Mouse (Mus musculus): Measurements from ENCODE around the gene Chaf1a. TPM values are rescaled to one million over a fixed set of nuclear protein-coding genes. Genes with fewer than 3 reads are reported as not detected.
"Not testable (repeated sequence)": the region's sequence is repeated elsewhere in the genome, so short reads cannot be mapped to it uniquely, and the experiment has no call there.

The Chaf1a gene
- polyA plus RNA-seq, 1 experiment from 2014 or later: 4.0 TPM

GRCm38 (mm10) chr17:56077523-56077922, 37.3 kb downstream of the Chaf1a start:
- H3K4me1 ChIP-seq: peaks cover 51% of the 10 kb centered on the region
- H3K9ac ChIP-seq (replicated peaks): no peak overlapping the region
- H3K9me3 ChIP-seq (replicated peaks): no peaks in the 10 kb centered on the region
- H3K4me3 ChIP-seq (replicated peaks): no peak overlapping the region
- 93% methylated on average over 5 of the region's 5 CpGs for WGBS
- H3K4me2 ChIP-seq: no peak overlapping the region
- H3K36me3 ChIP-seq: peaks cover 16% of the 10 kb centered on the region
- no peaks in the 10 kb centered on the region for H3K27me3 ChIP-seq (replicated peaks)
- no peak for ATAC-seq (ENCODE audit: low FRiP score)
- no peak overlapping the region for H3K27ac ChIP-seq (replicated peaks)

- Histone ChIP-seq H3K4me2 (peak overlapping the region; percentile 88), H3K4me3 (replicated peaks) (peak overlapping the region; percentile 86), H3K4me1 (peaks cover 53% of the 10 kb centered on the region), H3K27ac (replicated peaks) (0 out of 2 replicates have a peak overlapping the region, but pooled peaks have one; percentile 37), H3K36me3 (peaks cover 11% of the 10 kb centered on the region)
- 67% methylated on average over 9 of the region's 9 CpGs for WGBS
- not testable (repeated sequence) for H3K9ac ChIP-seq (replicated peaks); H3K9me3 ChIP-seq (replicated peaks); ATAC-seq (ENCODE audit: low FRiP score); H3K27me3 ChIP-seq (replicated peaks)
These were observed 38.1 kb downstream of the Chaf1a start for GRCm38 (mm10) chr17:56078361-56078760.

GRCm38 (mm10) chr17:56078880-56079795, 38.9 kb downstream of the Chaf1a start, which contains the start of gene Hdgfl2:
Gene Hdgfl2 (plus strand): TSS chr17:56079634.
- peak; percentile 93 for ATAC-seq (ENCODE audit: low FRiP score)
- H3K27me3 ChIP-seq (replicated peaks): no peaks in the 10 kb centered on the region
- H3K4me2 ChIP-seq: peak within 1 kb of the TSS; percentile 88
- peak within 1 kb of the TSS; percentile 86 for H3K4me3 ChIP-seq (replicated peaks)
- peak within 1 kb of the TSS; percentile 85 for H3K9ac ChIP-seq (replicated peaks)
- peaks cover 46% of the 10 kb centered on the region for H3K4me1 ChIP-seq
- H3K36me3 ChIP-seq: peaks cover 14% of the 10 kb centered on the region
- WGBS: under 1% methylated on average over 61 of the region's 61 CpGs
- H3K27ac ChIP-seq (replicated peaks): peak within 1 kb of the TSS; percentile 78
- no peaks in the 10 kb centered on the region for H3K9me3 ChIP-seq (replicated peaks)

GRCm38 (mm10) chr17:56079921-56080320, 39.7 kb downstream of the Chaf1a start:
- Histone ChIP-seq H3K27ac (replicated peaks) (peak overlapping the region; percentile 77), H3K27me3 (replicated peaks) (no peaks in the 10 kb centered on the region), H3K4me2 (peak overlapping the region; percentile 88), H3K4me1 (peaks cover 43% of the 10 kb centered on the region), H3K9ac (replicated peaks) (peak overlapping the region; percentile 85), H3K36me3 (peaks cover 19% of the 10 kb centered on the region), H3K9me3 (replicated peaks) (no peaks in the 10 kb centered on the region), H3K4me3 (replicated peaks) (peak overlapping the region; percentile 86)
- WGBS: under 1% methylated on average over 10 of the region's 11 CpGs
- no peak for ATAC-seq (ENCODE audit: low FRiP score)

GRCm38 (mm10) chr17:56080781-56081585, 40.7 kb downstream of the Chaf1a start:
- Histone ChIP-seq H3K4me2 (peak overlapping the region; percentile 88), H3K27ac (replicated peaks) (peak overlapping the region; percentile 54; the same call in 1 of the 2 replicates), H3K27me3 (replicated peaks) (no peaks in the 10 kb centered on the region), H3K9ac (replicated peaks) (peak overlapping the region; percentile 85), H3K4me3 (replicated peaks) (peak overlapping the region; percentile 86), H3K4me1 (peaks cover 34% of the 10 kb centered on the region), H3K9me3 (replicated peaks) (no peaks in the 10 kb centered on the region), H3K36me3 (peaks cover 23% of the 10 kb centered on the region)
- peak; percentile 28 for ATAC-seq (ENCODE audit: low FRiP score)
- 9% methylated on average over 8 of the region's 8 CpGs for WGBS

GRCm38 (mm10) chr17:56092312-56092711, 52.1 kb downstream of the Chaf1a start:
- WGBS: 100% methylated on average over 1 of the region's 1 CpGs
- peaks cover 52% of the 10 kb centered on the region for H3K36me3 ChIP-seq

GRCm38 (mm10) chr17:56092794-56093193, 52.6 kb downstream of the Chaf1a start:
- Histone ChIP-seq H3K9ac (replicated peaks) (no peak overlapping the region), H3K4me3 (replicated peaks) (no peak overlapping the region), H3K27ac (replicated peaks) (no peak overlapping the region), H3K4me2 (no peak overlapping the region), H3K4me1 (no peaks in the 10 kb centered on the region), H3K9me3 (replicated peaks) (no peaks in the 10 kb centered on the region), H3K36me3 (peaks cover 54% of the 10 kb centered on the region), H3K27me3 (replicated peaks) (no peaks in the 10 kb centered on the region)
- WGBS: 96% methylated on average over 1 of the region's 1 CpGs
- no peak for ATAC-seq (ENCODE audit: low FRiP score)

More at GRCm38 (mm10) chr17:56092312-56092711, 52.1 kb downstream of the Chaf1a start:
- Histone ChIP-seq H3K4me3 (replicated peaks) (no peak overlapping the region), H3K27me3 (replicated peaks) (no peaks in the 10 kb centered on the region), H3K9ac (replicated peaks) (no peak overlapping the region), H3K4me1 (no peaks in the 10 kb centered on the region), H3K27ac (replicated peaks) (no peak overlapping the region), H3K4me2 (no peak overlapping the region), H3K9me3 (replicated peaks) (no peaks in the 10 kb centered on the region)
- ATAC-seq (ENCODE audit: low FRiP score): no peak

GRCm38 (mm10) chr17:56096883-56097282, 56.6 kb downstream of the Chaf1a start:
- Histone ChIP-seq H3K36me3 (peaks cover 81% of the 10 kb centered on the region), H3K27ac (replicated peaks) (no peak overlapping the region), H3K9me3 (replicated peaks) (no peaks in the 10 kb centered on the region), H3K4me3 (replicated peaks) (no peak overlapping the region), H3K9ac (replicated peaks) (no peak overlapping the region), H3K4me1 (no peaks in the 10 kb centered on the region), H3K4me2 (no peak overlapping the region), H3K27me3 (replicated peaks) (no peaks in the 10 kb centered on the region)
- ATAC-seq (ENCODE audit: low FRiP score): no peak
- WGBS: 91% methylated on average over 12 of the region's 12 CpGs

- no peak overlapping the region for H3K27ac ChIP-seq (replicated peaks)
- no peak overlapping the region for H3K9ac ChIP-seq (replicated peaks)
- peaks cover 90% of the 10 kb centered on the region for H3K36me3 ChIP-seq
- H3K4me2 ChIP-seq: no peak overlapping the region
- WGBS: 87% methylated on average over 8 of the region's 8 CpGs
- H3K4me3 ChIP-seq (replicated peaks): no peak overlapping the region
- H3K9me3 ChIP-seq (replicated peaks): no peaks in the 10 kb centered on the region
- no peaks in the 10 kb centered on the region for H3K27me3 ChIP-seq (replicated peaks)
- no peaks in the 10 kb centered on the region for H3K4me1 ChIP-seq
- no peak for ATAC-seq (ENCODE audit: low FRiP score)
These were observed 57.9 kb downstream of the Chaf1a start for GRCm38 (mm10) chr17:56098180-56098579.

GRCm38 (mm10) chr17:56098711-56099572, 58.7 kb downstream of the Chaf1a start:
- H3K27ac ChIP-seq (replicated peaks): no peak overlapping the region
- H3K9ac ChIP-seq (replicated peaks): no peak overlapping the region
- H3K4me1 ChIP-seq: no peaks in the 10 kb centered on the region
- H3K36me3 ChIP-seq: peaks cover 92% of the 10 kb centered on the region
- H3K4me3 ChIP-seq (replicated peaks): no peak overlapping the region
- H3K9me3 ChIP-seq (replicated peaks): no peaks in the 10 kb centered on the region
- H3K27me3 ChIP-seq (replicated peaks): no peaks in the 10 kb centered on the region
- ATAC-seq (ENCODE audit: low FRiP score): no peak
- no peak overlapping the region for H3K4me2 ChIP-seq
- 93% methylated on average over 15 of the region's 15 CpGs for WGBS

GRCm38 (mm10) chr17:56100811-56101210, 60.6 kb downstream of the Chaf1a start:
- Histone ChIP-seq H3K36me3 (peaks cover 81% of the 10 kb centered on the region), H3K4me2 (no peak overlapping the region), H3K27ac (replicated peaks) (no peak overlapping the region), H3K4me3 (replicated peaks) (no peak overlapping the region), H3K9ac (replicated peaks) (no peak overlapping the region), H3K27me3 (replicated peaks) (no peaks in the 10 kb centered on the region), H3K4me1 (no peaks in the 10 kb centered on the region), H3K9me3 (replicated peaks) (no peaks in the 10 kb centered on the region)
- 90% methylated on average over 3 of the region's 3 CpGs for WGBS
- ATAC-seq (ENCODE audit: low FRiP score): no peak

Measured in neural tube, embryonic 15.5 days (tissue).